Mouse (Mus musculus) brain, embryonic 14.5 days (tissue): ENCODE results near the gene Irf8.

Experiments
- CTCF ChIP-seq: fragments of 200-500 bp; IDR thresholded peaks from 2 replicates; pipeline ENCODE4 v1.5.1; 2012; ENCODE audit warnings: inconsistent platforms, mild to moderate bottlenecking, moderate library complexity, borderline replicate concordance; ENCODE audit not compliant: insufficient read depth, insufficient read length; ENCODE audit errors: extremely low read depth
- POLR2A ChIP-seq: fragments of 200-500 bp; IDR thresholded peaks from 2 replicates; pipeline ENCODE4 v1.6.1; 2012; ENCODE audit warnings: mild to moderate bottlenecking, inconsistent platforms, borderline replicate concordance; ENCODE audit not compliant: poor library complexity, insufficient read depth, insufficient read length, severe bottlenecking; ENCODE audit errors: extremely low read depth

- TF ChIP-seq POLR2A (no peak), CTCF (no peak)
These were observed 28.5 kb downstream of the Irf8 start for GRCm38 (mm10) chr8:120764638-120765037.
